Mouse (Mus musculus) adrenal gland, postnatal 36 days (tissue): Measurements from ENCODE around the gene Eml6. TPM values are rescaled to one million over a fixed set of nuclear protein-coding genes. Genes with fewer than 3 reads are reported as not detected.
"Not testable (repeated sequence)": the region's sequence is repeated elsewhere in the genome, so short reads cannot be mapped to it uniquely, and the experiment has no call there.

ENCODE experiments used
- DNase-seq, 2 experiments: peaks; one replicate each; pipeline ENCODE4 v3.0.0; 2021; ENCODE audit warnings: mixed read lengths in 1 of 2
- long read RNA-seq, 2 experiments: library from polyadenylated mRNA; stranded (forward); transcript quantifications; one replicate each; pipeline ENCODE4 v2.0.0; 2021; ENCODE audit warnings: borderline sequencing depth in 2 of 2
- total RNA-seq, 2 experiments: library from RNA; stranded (reverse); gene quantifications; 2 replicates each; pipeline ENCODE4 v1.2.3; 2021

Eml6 gene
- total RNA-seq: 1 to 10 TPM; 3.6 to 5.2 TPM
- long read RNA-seq, experiment 1, partial matches to known transcripts: 2 of 2 reads
- long read RNA-seq, experiment 1, other reads (novel, unspliced or antisense): 0 of 2 reads
- long read RNA-seq, experiment 2: 0 reads

DNA sequence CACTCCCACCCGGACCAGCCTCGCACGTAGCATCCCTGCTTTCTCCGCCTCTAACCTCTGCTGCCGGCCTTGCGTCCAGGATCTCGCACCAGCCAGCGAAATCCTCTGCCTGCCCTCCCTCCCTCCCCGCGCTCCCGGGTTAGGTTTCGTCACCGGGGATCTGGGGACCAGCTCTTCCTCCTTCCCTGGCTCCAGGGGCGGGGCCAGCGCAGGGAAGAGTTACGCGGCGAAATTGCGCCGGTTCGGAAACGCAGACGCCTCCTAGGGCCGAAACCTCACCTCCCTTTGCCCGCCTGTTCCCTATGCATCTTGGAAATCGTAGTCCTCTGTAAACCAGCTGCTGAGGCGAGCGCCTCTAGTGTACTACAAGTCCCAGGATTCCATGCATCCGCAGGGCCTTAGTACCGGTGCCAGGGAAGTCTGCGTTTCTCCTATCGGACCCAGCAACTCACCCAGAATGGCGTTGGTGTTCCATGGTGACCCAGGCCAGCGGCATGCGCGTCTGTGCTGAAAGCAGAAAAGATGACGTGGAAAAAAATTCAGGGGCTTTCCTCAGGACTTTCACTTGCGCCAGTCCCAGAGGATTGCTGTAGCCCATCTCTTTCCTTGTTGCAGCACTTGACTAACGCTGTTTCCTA, at the start of gene Eml6:
Gene Eml6, minus strand, starts transcription at position 199 of the 638 bp plus-strand sequence.
- peak; percentile 97 to 98 for DNase-seq

DNA sequence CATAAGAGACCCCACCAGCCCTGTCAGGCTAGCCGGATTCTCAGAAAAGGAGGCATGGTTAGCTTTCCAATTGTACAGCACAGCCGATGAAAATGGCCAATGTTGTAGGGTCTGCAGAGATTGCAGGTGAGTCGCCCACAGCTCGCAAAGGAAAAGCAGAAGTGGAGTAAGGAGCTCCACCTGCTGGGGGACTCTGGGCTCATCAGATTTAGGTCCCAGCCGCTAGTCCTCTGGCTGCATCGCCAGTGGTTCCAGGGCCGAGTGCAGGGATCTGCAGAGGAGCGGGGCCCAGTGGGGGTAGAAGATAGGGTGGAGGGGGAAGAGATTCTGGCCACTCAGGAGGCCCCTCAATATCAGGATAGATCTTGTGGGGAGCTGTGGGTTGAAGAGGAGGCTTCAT, 31.5 kb upstream of the Eml6 start:
- DNase-seq: no peak

DNA sequence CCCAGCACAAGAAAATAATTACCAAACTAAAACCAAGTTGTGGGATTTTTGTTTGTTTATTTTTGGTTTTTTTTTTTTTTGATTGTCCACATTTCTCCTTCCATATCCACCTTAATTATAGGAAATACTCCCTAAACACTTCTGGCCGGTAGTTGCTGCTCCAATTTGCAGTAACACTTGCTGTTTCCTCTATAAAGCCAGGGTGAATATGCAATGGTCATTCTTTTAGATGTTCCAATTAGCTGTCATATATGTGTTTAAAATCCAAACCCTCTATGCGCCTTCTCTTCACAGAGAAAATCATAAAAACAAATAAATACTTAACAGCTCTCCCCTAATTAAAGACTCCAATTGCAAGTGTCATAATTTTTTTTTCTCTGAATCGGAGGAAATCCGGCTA, 689 bp downstream of the Eml6 start:
- DNase-seq: no peak

DNA sequence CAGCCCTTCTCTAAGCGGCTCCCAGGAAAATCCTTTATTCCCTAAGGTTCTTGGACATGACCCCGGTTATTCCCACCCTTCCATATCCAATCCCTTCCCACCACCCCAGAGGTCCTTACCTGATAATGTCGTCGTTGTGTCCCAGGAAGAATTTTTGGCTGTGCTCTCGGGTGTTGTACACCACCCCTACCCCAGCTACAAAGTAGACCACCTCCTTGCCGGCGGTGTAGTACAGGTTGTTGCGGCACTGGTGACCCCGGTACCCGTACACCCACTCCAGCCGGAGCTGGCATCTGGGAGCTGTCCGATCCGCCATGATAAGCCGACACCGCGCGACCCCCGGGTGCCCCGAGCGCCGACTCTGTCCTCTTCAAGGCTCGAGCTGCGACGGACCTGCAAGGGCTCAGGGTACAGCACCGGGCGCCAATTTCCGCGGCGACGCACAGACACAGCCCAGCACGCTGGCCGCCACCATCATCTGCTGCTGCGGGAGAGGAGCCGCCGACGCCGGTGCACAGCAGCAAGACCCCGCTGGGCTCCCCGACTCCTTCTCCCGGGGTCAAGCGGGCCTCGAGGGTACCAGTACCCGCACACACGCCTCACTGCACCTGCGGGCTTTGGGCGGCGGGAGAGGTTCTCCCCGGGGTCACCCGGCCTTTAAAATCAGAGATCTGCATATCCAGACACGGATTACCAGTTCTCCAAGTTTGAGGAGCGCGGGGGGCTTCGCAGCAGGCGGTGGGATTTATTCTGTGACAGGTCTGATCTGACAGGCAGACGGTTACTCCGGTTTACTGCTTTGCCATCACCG, 1.4 kb downstream of the Eml6 start:
- peak; percentile 44 to 53 for DNase-seq

DNA sequence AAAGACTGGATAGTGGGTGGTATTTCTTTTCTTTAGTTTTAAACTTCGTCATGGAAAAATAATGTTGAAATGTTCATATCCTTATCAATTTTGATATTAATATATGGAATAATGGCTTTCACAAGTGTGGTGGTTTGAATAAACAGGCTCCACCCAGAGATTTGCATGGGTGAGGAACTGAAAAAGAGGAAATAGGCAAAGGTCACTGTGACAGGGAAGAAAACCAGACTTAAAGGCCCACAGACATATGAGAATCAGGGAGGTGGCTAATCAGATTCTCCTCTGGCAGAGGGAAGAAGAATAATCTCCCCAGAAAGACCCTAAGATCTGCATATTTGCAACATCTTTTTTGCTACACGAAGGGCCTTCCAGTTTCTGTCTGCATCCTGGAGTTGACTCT, 39.6 kb downstream of the Eml6 start:
- DNase-seq: no peak

DNA sequence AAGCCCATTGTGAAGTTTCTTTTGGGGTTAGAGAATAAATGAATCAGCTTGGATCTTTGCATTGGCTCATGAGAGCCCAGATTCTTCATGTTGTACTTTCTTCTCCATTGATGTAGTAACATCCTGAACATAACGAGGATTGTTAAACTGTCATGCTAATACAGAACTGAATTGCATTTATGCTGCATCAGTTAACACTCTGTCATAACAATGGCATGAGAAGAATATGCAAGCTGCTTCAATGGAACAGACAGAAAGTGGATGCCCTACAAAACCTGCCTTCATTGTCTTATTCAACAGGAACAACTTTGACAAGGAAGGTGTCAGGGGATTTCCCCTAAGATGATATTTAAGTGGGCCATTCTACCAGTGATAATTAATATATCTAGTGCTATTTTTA, 57.0 kb downstream of the Eml6 start:
- DNase-seq: no peak

DNA sequence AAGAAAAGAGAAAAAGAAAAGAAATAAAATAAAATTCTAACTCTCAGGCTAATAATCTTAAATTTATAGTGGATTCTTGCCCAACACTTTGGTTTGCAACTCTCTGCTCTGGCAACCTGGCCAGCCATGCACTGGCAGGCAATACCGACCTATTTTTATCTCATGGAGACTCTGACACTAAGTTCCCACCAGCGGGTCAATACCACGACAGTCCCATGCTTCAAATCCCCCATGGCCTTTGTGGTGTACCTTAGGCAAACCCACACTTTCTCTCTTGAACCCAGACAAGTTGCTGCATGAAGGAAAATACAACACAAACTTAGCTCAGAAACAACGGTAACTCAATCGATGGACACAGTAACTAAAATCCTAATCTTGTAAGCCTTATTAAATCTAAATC, 66.5 kb downstream of the Eml6 start:
- no peak for DNase-seq

DNA sequence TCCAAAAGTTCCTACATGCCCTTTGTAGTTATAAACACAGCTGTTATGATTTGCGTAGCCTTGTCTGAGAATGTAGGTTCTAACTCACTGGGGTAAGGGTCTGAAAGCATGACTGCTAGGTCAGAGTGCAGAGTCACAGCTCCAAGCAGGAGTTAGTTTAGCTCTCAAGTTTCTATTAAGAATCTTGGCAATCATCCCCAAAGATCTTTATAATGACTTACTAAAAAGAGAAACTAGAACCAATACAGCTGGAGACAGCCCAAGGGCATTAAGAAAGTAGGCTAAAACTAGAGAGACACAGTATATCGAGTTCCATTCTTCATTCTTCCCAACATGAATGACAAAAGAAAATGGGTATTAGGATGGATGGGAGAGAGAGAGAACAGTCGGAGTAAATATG, 81.2 kb downstream of the Eml6 start:
- DNase-seq: no peak

DNA sequence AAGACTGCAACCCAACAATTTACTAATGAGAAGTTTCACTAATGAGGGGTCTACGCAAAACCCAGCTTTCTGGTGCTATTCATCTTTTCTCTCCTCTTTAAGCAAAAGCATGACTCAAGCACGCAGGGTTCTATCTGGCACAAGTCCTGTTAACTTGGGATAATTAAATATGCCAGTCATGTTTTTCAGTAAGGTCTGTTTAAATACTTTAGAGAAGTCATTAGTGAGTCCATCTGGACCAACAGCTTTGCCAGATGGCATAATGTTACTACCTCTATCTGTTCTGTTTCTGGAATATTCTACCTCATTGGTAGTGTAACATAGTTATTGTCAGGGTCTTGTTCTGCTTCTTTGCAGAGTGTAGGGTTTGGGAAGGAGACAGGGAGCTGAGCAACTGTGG, 101.5 kb downstream of the Eml6 start:
- no peak for DNase-seq

DNA sequence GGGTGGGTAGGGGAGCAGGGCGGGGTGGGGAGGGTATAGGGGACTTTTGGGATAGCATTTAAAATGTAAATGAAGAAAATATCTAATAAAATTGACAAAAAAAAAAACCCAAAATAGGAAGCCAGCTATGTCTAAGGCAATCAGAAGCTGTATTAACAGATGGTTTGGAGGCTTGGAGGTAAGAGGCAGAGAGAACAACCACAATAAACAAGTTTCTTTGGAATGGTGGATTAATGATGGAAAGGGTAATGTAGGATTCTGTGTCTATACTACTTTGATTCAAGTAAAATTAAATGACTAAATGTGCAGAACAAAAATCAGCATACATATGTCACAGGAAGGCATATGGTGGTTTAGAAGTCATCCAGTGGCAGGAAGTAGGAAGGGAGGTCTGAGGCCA, 102.0 kb downstream of the Eml6 start:
- DNase-seq: no peak

DNA sequence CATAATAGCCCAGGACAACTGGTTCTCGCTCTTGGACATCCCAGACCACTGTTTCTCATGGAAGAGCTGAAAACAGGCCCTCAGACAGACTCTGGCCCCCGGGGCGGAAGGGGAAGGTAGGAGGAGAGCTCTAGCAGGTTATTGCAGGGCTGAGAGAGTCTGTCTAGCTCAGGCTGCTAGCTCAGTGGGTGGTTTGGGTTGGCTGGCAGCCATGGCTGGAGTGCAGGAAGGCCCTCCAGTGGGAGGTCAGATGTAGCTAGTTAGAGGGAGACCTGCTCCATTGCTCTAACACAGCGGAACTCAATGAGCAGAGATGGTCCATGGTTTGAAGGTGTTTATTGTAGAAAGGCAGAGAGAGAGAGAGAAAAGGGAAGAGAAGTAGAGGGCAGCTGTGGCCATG, 112.7 kb downstream of the Eml6 start:
- DNase-seq: no peak

DNA sequence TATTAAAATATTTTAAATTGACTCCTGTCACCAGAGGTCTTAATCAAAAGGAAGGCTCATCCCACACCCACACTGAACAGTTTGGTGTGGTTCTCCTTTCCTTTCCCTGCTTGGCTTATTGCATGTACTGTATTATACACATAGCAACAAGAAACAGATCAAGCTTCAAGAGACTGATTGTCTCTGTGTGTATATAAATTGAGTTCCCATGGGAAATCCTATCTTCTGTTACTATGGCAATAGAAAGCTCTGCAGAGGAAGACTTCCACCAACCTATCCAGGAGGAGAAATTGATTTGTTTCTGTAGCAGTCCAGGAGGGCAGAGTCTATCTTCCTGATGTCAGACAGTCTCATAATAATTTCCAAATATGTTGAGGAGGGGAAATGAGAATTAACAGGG, 116.5 kb downstream of the Eml6 start:
- no peak for DNase-seq

DNA sequence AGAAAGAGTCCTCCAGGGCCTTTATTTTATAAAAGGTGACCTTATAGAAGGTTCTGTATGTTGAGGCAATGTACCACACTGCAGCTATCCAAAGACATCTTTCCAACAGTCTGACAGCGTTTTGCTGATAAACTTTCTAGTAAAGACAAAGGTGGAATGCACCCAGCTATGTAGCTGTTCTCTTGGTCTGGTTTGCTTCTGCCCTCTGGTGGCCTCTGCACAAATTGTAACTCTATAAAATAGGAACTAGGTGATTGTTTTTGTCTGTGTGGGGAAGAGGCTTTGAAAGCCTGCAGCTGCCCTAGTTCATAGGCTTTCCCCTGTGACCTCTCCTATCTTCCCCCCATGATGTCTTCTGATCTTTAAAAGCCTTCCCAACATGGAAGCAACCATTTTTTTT, 140.7 kb downstream of the Eml6 start:
- peak; percentile 36 to 71 for DNase-seq

DNA sequence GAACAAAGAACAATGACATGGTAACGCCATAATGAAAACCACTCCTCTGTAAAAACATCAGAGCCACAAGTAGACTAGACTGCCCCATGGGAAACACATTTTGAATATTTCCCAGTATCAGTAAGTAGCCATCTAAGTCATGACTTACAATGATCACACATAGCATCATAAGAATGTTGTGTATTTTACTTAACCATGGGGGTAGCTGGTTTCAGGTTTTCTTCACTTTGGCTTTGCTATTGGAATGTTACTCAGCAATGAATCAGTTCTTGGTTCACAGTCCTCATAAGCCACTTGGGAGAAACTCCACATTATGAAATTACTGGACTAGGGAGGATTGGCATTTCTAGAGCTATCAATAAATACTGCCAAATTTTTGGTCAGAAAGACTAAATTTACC, 141.5 kb downstream of the Eml6 start:
- no peak for DNase-seq

DNA sequence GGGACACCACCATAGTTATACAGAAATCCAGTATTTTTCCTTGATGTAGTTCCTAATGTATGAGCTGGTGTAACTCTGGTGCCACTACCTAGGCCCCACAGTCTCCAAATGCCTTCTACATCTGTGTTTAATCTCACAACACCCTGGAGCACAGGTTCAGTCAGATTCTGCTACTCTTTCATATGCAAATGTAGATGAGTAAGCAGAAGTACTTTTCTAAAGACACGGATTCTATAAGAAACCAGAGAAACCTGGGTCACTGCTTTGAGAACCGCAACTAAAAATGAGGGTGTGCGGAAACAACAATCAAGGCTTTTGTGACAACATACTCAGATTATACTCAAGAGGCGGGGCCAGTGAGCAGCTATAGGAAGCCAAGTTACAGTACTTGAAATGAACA, 142.8 kb downstream of the Eml6 start:
- DNase-seq: no peak

DNA sequence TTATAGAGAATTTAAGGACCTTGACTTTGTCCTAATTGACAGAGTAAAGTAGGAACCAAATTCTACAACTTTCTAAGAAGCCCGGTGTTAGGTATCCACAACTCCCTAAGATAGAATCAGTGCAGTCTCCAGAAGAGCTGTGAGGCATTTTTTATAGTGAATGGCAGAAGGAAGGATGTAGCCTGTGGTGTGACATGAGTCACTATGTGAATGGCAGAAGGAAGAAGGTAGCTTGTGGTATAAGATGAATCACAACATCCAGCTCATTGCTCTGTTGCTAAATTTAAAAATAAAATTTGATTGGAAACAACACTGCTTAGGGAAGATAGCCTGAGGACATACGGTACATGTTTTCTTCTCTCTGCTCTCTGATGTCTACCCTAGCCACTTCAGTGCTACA, 146.2 kb downstream of the Eml6 start:
- DNase-seq: no peak

DNA sequence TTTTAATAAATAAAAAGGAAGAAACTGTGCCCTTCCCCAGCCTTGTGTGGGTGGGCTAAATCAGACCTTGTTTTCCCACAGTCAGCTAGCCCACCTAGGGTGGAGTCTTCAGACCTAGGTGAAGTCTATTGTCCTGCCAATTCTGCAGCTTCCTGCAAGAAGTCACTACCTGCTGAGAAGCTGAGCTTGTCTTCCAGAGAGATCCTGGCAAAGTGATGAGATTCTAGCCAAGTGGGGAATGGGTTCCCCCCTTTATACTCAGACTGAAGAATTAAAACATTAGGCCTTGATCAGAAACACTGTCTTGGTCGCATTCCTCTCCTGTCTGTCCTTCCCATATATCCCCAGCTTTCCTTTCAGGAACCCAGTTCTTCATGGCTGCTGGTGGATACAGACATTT, 147.9 kb downstream of the Eml6 start:
- no peak for DNase-seq

DNA sequence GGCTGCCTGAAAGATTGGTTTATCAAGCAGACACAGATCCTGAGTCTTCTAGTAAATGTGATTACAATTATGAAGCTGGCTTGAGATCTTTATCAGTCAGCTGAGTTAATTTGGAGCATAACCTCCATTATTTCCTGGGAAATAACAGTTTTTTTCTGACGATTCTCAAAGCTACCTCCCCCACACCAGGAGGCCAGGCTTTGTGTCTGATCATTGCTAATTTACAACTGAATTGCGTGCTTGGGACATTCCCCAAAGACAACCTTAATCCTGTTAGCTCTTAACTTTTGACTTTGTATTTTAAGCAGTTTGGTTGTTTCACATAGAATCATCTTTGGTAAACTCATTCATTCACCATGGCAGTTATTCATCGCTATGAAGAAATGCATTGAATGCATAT, 148.6 kb downstream of the Eml6 start:
- no peak for DNase-seq

DNA sequence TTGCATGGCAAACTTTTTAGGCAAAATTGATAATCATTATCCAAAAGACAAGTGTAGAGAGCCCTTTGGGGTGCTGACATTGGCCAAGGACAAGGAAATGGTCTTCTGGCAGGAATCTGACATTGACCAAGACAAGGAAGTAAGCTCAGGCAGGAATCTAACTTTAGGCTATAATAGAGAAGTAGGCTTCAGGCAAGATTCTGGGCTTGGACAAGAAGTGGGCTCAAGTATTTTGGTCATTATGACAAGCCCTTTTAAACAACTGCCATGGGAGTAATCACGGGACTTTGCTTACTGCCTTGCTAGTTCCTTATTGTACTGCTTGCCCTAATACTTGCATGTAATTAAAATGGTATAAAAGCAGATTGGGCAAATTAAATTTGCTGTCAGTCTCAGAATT, 151.1 kb downstream of the Eml6 start:
- DNase-seq: not testable (repeated sequence)

DNA sequence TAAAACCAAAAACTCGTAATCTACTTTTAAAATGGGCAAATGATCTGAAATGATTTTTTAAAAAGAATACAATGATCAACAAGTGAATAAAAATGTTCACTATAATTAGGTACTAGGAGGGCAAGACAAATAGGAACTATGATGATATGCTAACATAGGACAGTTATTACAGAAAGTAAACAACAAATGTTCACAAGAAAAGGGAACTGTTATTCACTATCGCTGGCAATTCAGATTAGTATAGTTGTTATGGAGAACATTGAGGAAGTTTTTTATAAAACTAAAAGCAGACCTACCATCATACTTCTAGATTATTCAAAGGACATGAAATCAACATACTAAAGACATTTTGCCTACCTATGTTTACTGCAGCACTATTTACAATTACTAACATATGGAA, 155.7 kb downstream of the Eml6 start:
- no peak for DNase-seq

DNA sequence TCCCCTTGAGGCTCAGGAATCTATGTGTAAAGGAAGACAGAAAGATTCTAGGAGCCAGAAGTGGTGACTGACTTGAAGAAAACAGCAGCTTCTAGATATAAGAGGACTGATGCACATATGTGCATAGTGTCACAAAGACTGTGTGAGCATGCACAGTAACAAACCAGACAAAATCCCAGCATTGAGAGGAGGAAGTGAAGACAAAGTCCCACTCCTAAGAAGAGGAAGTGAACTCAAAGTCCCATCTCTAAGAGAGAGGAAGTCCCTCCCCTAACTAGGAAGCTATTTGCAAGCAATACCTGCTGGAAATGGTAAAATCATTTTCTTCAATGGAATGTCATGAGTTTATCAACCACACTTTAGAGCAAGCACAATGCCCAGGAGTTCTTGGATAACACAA, 161.6 kb downstream of the Eml6 start:
- no peak for DNase-seq

DNA sequence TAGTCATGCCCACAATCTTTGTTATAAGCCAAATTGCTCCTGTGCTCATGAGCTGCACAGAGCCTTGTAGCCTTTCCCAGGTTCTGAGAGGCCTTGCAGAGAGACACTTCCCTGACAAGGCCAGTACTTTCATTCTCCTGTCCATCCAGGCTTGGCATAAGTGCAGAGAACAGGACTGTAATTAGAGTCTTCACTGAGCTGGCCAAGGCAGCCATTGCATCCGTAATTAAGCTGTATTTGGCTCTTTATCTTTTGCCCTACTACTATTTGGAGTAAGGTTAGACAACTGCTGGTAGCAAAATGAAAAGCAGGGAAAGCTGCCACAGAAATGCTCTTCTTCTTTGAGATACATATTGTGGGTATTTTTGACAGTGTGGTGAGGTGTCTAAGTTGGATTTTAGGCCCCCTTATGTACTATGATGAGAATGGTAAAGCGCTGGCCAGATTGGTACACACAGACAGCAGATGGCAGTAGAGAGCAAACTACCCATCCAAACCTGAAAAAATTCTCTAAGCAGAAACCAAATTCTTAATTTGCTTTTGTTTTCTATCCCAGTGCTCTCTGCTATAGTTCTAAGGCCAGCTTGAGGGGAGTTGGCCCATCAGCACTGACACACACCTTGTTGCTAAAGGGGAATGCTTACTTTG, 164.0 kb downstream of the Eml6 start:
- DNase-seq: peak; percentile 7 to 51

DNA sequence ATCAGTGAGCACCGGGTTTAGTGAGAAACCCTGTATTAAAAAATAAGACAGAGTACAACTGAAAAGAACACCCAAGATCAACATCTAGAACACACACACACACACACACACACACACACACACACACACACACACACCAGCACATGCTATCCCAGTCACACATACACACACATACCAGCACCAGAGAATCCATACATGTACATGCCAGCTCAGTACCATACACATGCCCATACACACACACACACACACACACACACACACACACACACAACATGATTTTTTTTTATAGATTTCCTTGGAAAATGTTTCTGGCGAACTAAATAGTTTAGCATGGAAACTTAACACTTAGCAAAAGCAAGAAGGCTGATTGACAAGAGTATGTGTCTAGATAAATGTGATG, 164.8 kb downstream of the Eml6 start:
- DNase-seq: no peak
